Mouse (Mus musculus) kidney, embryonic 14.5 days (tissue): ENCODE measurements at regions not wholly inside any gene's neighbourhood (a gene's known extent, or its start where the extent isn't known, plus 50 kb on each side); places are given as distances from the start of the nearest gene placed in this dataset.

Experiments
- ATAC-seq: fragments of 200-750 bp; cut with Nextera tagmentation; 2 replicates; pipeline ENCODE4 v1.8.0; 2017; ENCODE audit warnings: moderate number of reproducible peaks, mild to moderate bottlenecking, moderate TSS enrichment, moderate library complexity; ENCODE audit not compliant: low FRiP score, low TSS enrichment
- H3K27ac ChIP-seq: fragments of 300-500 bp; sonication (generic); 2 replicates; pipeline ENCODE4 v1.5.1; 2014; ENCODE audit warnings: low read depth, mild to moderate bottlenecking, low read length, moderate library complexity, mixed read lengths
- H3K27me3 ChIP-seq: fragments of 300-500 bp; sonication (generic); 2 replicates; pipeline ENCODE4 v1.6.1; 2014; ENCODE audit warnings: mild to moderate bottlenecking, low read length; ENCODE audit not compliant: control insufficient read depth, insufficient read depth
- H3K36me3 ChIP-seq: fragments of 300-500 bp; sonication (generic); 2 replicates; pipeline ENCODE4 v1.6.1; 2014; ENCODE audit warnings: low read length, mixed read lengths; ENCODE audit not compliant: control insufficient read depth, insufficient read depth
- H3K4me1 ChIP-seq: fragments of 300-500 bp; sonication (generic); 2 replicates; pipeline ENCODE4 v1.6.1; 2014; ENCODE audit warnings: low read length, mixed read lengths; ENCODE audit not compliant: control insufficient read depth, insufficient read depth
- H3K4me2 ChIP-seq: fragments of 300-500 bp; sonication (generic); replicated peaks from 2 replicates; pipeline ENCODE4 v1.6.1; 2014; ENCODE audit warnings: low read depth, mild to moderate bottlenecking, low read length
- H3K4me3 ChIP-seq: fragments of 300-500 bp; sonication (generic); 2 replicates; pipeline ENCODE4 v1.5.1; 2014; ENCODE audit warnings: mild to moderate bottlenecking, low read length
- H3K9ac ChIP-seq: fragments of 300-500 bp; sonication (generic); 2 replicates; pipeline ENCODE4 v1.6.1; 2014; ENCODE audit warnings: low read depth, mild to moderate bottlenecking, low read length, moderate library complexity
- H3K9me3 ChIP-seq: fragments of 300-500 bp; sonication (generic); 2 replicates; pipeline ENCODE4 v1.6.1; 2016; ENCODE audit warnings: low read length; ENCODE audit not compliant: control insufficient read depth
- WGBS: fragments of 180-500 bp; shearing (Covaris S2); extraction: QIAGEN DNeasy Blood & Tissue Kit; methylation state at CpG from one replicate; pipeline ENCODE4 v1.1.7; 2014; 5-methylcytosine and 5-hydroxymethylcytosine counted together

- H3K9ac ChIP-seq = no peak overlapping the region
- no peak overlapping the region for H3K27ac ChIP-seq
- ATAC-seq = no peak
- no peaks in the 10 kb centered on the region for H3K4me1 ChIP-seq
- no peak overlapping the region for H3K4me2 ChIP-seq
- no peak overlapping the region for H3K4me3 ChIP-seq
- H3K27me3 ChIP-seq = no peaks in the 10 kb centered on the region
- peaks cover 10% of the 10 kb centered on the region; the same call in 1 of the 2 replicates for H3K9me3 ChIP-seq
- H3K36me3 ChIP-seq = no peaks in the 10 kb centered on the region
- 79% methylated on average over 2 of the region's 2 CpGs for WGBS
Observed at GRCm38 (mm10) chr5:29920295-29920694, 92.6 kb upstream of the Il6 start.

- Histone ChIP-seq H3K4me1 (no peaks in the 10 kb centered on the region), H3K9me3 (no peaks in the 10 kb centered on the region), H3K4me3 (no peak overlapping the region), H3K27me3 (no peaks in the 10 kb centered on the region), H3K4me2 (no peak overlapping the region), H3K9ac (no peak overlapping the region), H3K27ac (no peak overlapping the region), H3K36me3 (no peaks in the 10 kb centered on the region)
- 81% methylated on average over 2 of the region's 2 CpGs for WGBS
- no peak for ATAC-seq
Observed at GRCm38 (mm10) chr5:29925527-29925926, 87.4 kb upstream of the Il6 start.

- no peak for ATAC-seq
- no peaks in the 10 kb centered on the region for H3K27me3 ChIP-seq
- no peaks in the 10 kb centered on the region for H3K9me3 ChIP-seq
- no peak overlapping the region for H3K9ac ChIP-seq
- no peak overlapping the region for H3K4me3 ChIP-seq
- H3K36me3 ChIP-seq = no peaks in the 10 kb centered on the region
- WGBS = 76% methylated on average over 1 of the region's 1 CpGs
- H3K27ac ChIP-seq = no peak overlapping the region
- H3K4me2 ChIP-seq = no peak overlapping the region
- H3K4me1 ChIP-seq = no peaks in the 10 kb centered on the region
Observed at GRCm38 (mm10) chr5:29927594-29927993, 85.3 kb upstream of the Il6 start.

GRCm38 (mm10) chr5:29929381-29929780 is 83.5 kb upstream of the Il6 start:
- no peaks in the 10 kb centered on the region for H3K27me3 ChIP-seq
- H3K27ac ChIP-seq = no peak overlapping the region
- H3K4me1 ChIP-seq = no peaks in the 10 kb centered on the region
- no peak overlapping the region for H3K9ac ChIP-seq
- ATAC-seq = no peak
- no peak overlapping the region for H3K4me2 ChIP-seq
- no peaks in the 10 kb centered on the region for H3K36me3 ChIP-seq
- H3K4me3 ChIP-seq = no peak overlapping the region
- WGBS = 89% methylated on average over 2 of the region's 2 CpGs
- H3K9me3 ChIP-seq = no peaks in the 10 kb centered on the region

- H3K9me3 ChIP-seq = no peaks in the 10 kb centered on the region
- H3K27ac ChIP-seq = no peak overlapping the region
- 55% methylated on average over 2 of the region's 2 CpGs for WGBS
- no peaks in the 10 kb centered on the region for H3K4me1 ChIP-seq
- no peak overlapping the region for H3K4me3 ChIP-seq
- H3K9ac ChIP-seq = no peak overlapping the region
- no peak for ATAC-seq
- H3K4me2 ChIP-seq = no peak overlapping the region
- H3K36me3 ChIP-seq = no peaks in the 10 kb centered on the region
- no peaks in the 10 kb centered on the region for H3K27me3 ChIP-seq
Observed at GRCm38 (mm10) chr5:29947225-29947624, 65.7 kb upstream of the Il6 start.

DNA sequence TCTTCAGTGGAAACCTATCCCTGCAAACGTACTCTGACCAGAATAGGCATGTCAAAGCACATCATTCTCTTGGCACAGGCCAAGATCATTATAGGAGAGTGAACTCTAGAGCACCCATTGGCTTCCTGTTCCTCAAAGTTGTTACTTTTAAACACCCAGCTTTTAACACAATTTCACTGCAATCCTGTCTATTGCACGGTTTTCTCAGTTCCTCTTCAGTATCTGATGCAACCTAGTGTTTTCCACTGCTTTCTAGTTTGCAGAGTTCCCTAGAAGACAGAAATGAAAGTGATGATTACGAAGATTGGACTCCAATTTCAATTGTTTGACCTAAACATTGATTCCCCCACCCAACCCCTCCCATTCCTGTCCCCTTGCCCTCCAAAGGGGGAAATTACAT is 64.8 kb upstream of the Il6 start:
- WGBS = 67% methylated on average over 3 of the region's 3 CpGs
- H3K27ac ChIP-seq = no peak overlapping the region
- no peaks in the 10 kb centered on the region for H3K9me3 ChIP-seq
- ATAC-seq = no peak
- H3K27me3 ChIP-seq = no peaks in the 10 kb centered on the region
- no peaks in the 10 kb centered on the region for H3K4me1 ChIP-seq
- no peaks in the 10 kb centered on the region for H3K36me3 ChIP-seq
- no peak overlapping the region for H3K4me3 ChIP-seq
- no peak overlapping the region for H3K9ac ChIP-seq
- H3K4me2 ChIP-seq = no peak overlapping the region

DNA sequence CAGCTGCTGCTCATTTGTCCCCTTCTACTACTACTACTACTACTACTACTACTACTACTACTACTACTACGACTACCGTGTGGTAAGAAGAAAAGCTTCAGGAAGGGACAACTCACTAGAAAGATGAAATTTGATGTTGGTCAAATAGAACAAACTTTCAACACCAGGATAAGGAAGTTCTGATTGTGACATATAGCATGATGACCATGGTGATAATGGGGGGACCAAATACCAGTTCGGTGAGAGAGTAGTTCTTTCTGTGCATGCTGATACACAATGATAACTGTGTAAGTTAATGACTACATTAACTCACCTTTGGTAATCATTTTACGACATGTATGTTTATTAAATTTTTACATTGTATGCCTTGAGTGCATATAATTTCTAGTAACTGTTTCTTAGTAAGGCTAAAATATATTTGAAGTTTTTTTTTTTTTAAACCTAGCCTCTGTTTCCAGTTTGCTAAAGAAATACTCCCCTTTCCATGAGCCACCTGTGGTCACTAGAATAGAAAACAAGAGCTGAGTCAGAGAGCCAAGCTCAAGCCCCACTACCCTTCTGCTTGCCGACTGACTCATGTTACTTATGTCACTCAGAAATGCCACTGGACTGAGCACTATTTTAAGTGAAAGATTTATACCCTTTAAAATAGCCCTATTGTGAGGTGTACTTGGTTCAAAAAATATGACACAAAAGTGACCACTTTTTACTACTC is 62.3 kb upstream of the Il6 start:
- Histone ChIP-seq H3K9me3 (no peaks in the 10 kb centered on the region), H3K4me2 (no peak overlapping the region), H3K36me3 (no peaks in the 10 kb centered on the region), H3K9ac (no peak overlapping the region), H3K4me3 (no peak overlapping the region), H3K27ac (no peak overlapping the region), H3K4me1 (no peaks in the 10 kb centered on the region), H3K27me3 (no peaks in the 10 kb centered on the region)
- no peak for ATAC-seq
- WGBS = 84% methylated on average over 5 of the region's 5 CpGs

DNA sequence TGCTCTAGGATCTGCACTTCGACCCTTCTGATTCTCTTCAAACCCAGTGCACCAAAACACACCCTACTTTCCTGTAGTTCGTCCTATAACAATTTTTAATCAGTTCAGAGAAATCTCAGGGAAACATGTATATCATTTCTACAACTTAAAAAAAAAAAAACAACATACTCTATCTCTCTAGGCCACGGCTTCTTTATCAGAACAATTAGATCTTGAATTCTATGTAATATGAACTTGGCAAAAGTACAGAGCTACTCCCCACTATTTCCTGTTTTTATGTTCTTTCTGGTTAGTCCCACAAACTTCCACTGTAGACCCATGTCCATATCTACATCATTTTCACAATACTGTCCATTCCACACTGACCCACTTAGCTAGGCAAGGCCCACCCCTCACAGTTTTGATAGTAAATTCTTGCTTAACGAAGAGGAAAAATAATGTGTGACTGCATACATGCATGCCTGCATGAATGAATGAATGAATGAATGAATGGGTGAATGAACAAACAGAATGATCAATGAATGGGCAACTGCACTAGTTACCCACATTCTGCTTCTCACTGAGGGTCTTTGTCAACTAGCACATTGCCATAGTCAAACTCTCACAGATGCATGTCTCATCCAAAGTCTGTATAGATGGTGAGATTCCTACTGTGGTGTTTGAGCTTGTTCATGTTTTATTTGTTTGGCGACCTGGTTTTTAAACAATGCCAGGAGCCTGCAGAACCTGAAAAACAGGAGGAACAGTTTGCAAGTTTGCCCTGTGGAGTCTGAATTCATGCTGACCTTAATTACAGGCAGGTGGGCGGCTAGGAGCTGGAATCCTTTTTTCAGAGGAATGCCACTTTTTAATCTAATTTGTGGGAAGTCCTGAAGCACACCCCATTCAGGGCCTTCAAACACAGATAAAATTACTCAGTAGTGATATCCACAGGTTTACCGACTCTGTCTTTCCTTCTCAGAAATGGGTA is 61.2 kb upstream of the Il6 start:
- H3K4me3 ChIP-seq = no peak overlapping the region
- ATAC-seq = no peak
- H3K27ac ChIP-seq = no peak overlapping the region
- H3K9me3 ChIP-seq = no peaks in the 10 kb centered on the region
- H3K9ac ChIP-seq = no peak overlapping the region
- H3K36me3 ChIP-seq = no peaks in the 10 kb centered on the region
- WGBS = 72% methylated on average over 7 of the region's 7 CpGs
- H3K4me1 ChIP-seq = no peaks in the 10 kb centered on the region
- no peak overlapping the region for H3K4me2 ChIP-seq
- H3K27me3 ChIP-seq = no peaks in the 10 kb centered on the region
